Mouse (Mus musculus) mouse embryonic stem cell (cell line): Measurements from ENCODE around the gene Olfr432.
"Not testable (repeated sequence)": the region's sequence is repeated elsewhere in the genome, so short reads cannot be mapped to it uniquely, and the experiment has no call there.

Source experiments
- in situ Hi-C, 2 experiments: fragments of 300-500 bp; cut with MboI; formaldehyde crosslinking; loops; 1 replicate in 1 of 2; 3 replicates in 1 of 2; pipeline ENCODE4 v1.14.3; 2019 to 2020; ENCODE audit warnings: low sequenced_read_pairs in 2 of 2, low pct_unique_long_range_greater_than_20kb in 1 of 2, mixed read lengths in 1 of 2; ENCODE audit not compliant: unreplicated experiment in 1 of 2

The Olfr432 gene

DNA sequence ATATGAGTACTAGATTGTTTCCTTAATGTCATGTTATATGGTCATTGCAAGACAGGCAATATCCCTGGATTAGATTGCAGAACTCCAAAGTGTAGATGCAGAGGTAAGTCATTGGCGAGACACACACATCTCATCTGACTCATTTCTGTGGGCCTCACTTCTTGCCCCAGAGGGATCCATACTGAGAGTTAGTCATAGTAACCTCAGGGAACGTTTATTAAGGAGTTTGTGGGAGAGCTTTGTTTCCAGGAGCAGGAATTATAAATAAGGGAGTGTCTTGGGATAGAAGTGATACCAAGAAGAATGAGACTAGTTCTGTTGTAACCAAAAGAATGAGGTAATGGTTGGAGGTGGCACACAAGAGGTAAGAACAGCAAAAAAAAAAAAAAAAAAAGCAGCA, at the start of gene Olfr432:
Gene Olfr432, plus strand, starts transcription at position 313 of the 400 bp plus-strand sequence.
- in situ Hi-C loops = loop anchor here in 1 of 2 experiments (10.0 kb wide), 1 partner anchor 74 kb away; no protein-coding TSS in a partner anchor

DNA sequence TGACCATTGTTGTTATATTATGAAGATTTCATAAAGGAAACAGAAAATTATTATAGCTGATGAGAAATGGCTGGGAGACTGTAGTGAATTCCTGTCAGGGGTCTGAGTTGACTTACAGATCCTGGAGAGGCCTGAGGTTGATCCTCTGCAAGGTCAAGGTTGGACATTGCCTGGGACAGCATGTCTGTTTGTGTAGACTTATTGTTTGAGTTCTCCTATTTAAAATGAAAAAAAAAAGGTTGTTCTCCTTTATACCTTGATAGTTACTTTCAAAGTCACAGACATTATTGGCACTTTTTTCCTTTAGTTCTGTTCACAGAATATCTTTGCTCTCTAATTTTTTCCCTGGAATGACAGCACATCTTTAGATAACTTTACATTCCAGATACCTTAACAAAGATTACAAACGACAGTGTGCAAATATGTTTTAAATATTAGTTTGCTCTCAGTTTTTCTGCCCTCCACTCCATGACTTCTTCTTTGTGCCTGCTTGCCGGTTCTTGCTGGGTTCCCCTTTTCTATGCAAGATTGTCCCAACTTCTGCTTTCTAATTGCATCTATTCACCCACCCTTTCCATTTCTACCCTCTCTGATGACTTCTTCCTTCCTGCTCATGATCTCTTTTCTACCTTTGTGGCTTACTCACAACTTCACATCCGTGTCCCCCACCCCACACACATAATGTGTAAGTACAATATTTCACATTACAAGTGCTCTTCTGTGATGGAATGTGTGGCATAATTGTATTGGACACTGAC, 44.5 kb upstream of the Olfr432 start:
- in situ Hi-C loops = not testable (repeated sequence)

DNA sequence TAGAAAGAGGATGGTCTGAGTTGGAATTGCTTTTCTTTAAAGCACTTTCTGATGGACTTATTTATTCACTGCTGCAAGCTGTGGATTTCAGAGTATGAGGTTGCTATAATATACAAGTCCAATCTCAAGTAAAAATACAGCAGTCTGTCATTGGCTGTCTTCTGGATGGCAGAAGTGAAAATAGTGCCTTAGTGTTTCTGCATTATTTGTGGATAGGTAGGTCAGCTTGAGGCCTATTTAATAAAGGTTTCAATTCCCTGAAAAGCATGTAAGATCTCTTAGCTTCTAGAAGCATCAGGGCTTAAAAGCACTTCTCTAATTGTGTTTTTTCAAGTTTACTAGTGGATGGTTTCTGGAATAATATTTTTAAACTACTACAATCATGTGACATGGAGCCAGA, 42.0 kb upstream of the Olfr432 start:
- in situ Hi-C loops = not testable (repeated sequence)

DNA sequence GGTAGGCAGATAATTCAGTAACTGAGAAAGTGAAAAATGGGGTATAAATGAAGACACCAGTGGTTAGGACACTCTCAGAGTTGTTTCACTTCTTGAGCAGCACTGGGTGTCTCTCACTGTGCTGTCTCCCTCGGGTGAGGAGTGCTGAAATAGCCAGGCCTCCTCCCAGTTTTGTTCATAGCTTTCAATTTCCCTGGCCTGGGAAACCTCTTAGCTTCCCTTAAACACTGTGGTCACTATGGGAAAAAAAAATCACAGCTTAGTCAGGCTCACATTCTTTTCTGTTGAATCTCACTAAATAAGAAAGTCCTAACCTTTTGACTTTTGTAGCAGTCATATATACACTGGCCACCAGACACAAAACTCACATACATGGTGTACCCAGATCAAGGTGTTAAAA, 17.3 kb upstream of the Olfr432 start, which contains the start of gene Ifi205:
Gene Ifi205, minus strand, starts transcription at position 113 of the 400 bp plus-strand sequence.
- in situ Hi-C loops = no loop called here

DNA sequence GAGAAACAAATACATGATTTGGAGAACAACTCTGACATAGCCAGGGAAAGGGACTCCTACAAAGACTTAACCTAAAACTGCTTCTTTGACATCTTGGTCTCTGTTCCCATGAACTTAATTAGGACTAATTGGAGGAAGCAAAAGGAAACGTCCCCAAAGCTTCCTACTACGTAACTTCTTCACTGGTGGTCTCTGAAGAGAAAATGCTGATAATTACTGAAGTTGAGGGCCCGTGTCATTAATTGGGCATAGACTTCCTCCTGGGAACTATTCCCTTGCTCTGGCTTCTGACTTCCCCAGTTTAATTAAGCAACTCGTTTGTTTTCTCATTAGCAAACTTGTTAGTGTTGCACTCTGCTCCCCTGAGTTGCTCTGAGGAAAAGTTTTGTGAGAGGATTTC, 13.2 kb upstream of the Olfr432 start:
- in situ Hi-C loops = no loop called here

DNA sequence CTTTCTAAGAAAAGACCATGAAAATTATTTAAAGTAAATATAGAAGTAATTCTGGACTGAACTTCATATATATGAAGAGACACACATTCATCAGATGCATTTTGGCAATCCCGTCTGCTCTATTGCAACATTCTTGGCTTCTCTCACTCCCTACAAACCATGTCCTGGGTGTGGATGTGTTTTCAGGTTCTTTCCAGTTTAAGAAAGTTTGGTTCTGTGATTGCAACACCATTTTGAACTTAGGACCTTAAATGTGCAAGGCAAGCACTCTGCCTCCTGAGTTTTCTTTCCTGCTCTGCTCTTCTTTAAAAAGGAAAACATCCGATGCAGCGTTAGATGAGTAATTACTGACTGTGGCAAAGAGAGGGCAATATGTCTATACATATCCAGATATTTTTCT, 10.5 kb upstream of the Olfr432 start:
- in situ Hi-C loops = no loop called here

DNA sequence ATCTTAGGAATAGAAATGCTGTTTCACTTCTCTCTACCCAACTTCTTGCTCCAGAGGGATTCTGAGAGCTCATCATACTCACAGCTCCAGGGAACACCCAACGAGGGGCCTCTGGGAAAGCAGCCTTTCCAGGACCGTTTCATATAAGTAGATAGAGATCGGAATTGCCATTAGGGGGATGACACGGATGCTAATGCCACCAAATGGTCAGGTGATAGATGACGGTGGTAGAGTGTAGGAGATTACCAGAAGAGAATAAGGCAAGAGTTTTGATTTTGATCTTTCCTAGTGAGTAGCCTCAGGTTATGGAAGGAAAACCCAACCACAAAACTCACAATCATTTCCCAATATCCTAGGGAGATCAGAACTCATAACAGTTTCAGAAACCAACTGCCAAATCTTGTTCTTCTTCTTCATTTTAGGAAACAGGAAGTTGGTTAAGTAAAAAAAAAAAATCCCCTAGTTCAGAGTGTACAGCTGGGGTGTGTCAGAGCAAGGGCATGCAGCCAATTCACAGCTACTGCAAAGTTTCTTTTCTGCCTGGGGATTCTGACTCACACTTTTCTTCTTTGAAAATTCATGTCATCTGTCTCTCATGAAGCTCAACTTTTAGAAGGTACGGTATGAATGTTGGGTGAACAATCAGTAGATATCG, 8.4 kb upstream of the Olfr432 start, which contains the start of gene Olfr433:
Gene Olfr433, plus strand, starts transcription at position 183 of the 655 bp plus-strand sequence.
- in situ Hi-C loops = loop anchor here in 1 of 2 experiments (10.0 kb wide), 1 partner anchor 66 kb away; no protein-coding TSS in a partner anchor

DNA sequence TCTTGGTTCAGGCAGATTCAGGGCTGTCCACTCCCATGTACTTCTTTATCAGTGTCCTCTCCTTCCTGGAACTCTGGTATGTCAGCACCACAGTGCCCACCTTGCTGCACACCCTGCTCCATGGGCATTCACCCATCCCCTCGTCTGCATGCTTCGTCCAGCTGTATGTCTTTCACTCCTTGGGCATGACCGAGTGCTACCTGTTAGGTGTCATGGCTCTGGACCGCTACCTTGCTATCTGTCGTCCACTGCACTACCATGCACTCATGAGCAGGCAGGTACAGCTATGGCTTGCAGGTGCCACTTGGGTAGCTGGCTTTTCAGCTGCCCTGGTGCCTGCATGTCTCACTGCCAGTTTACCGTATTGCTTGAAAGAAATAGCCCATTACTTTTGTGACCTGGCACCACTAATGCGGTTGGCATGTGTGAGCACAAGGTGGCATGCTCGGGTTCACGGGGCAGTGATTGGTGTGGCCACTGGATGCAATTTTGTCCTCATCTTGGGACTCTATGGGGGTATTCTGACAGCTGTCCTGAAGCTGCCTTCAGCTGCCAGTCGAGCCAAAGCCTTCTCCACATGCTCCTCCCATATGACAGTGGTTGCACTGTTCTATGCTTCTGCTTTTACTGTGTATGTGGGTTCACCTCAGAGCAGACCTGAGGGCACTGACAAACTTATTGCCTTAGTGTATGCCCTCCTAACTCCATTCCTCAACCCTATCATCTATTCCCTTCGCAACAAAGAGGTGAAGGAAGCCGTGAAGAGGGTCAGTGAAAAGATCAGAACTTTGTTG, 6.7 kb upstream of the Olfr432 start:
- in situ Hi-C loops = loop anchor here in 1 of 2 experiments (10.0 kb wide), 1 partner anchor 67 kb away; no protein-coding TSS in a partner anchor

DNA sequence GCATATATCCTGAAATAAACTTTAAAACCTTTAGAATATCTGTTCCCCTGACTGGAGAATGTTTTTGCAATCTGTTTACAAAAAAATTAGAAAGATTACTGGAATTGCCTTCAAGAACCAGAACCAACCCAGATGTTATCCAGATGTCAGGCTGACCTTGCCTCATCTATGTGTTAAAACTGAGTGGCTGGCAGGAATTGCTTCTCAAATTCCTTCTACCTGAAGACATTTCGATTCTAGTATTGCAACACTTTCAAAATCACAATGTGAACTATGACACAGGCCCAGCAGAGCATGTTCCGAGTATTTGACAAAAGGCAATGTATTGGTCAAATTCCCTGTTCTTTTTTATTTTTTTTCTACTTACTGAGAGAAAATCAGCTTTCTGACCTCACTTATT, 4.6 kb upstream of the Olfr432 start:
- in situ Hi-C loops = loop anchor here in 1 of 2 experiments (10.0 kb wide), 1 partner anchor 70 kb away; no protein-coding TSS in a partner anchor

DNA sequence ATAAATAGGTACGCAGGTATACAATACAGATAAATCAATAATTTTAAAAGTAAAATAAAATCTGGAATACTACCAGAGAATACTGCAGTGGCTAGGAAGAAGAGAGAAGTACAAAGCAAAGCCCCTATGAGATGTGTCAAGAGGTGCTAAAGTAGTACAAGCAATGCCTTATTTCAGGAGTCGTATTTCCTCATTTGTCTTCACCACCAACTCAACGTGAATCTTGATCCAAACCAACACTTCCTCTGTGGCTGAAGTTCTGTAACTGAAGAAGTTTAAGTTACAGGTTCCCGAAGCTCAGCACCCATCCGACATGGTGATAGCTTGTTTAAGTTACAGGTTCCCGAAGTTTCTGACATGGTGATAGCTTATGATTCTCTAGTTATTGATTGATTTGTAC, 778 bp upstream of the Olfr432 start:
- in situ Hi-C loops = loop anchor here in 1 of 2 experiments (10.0 kb wide), 1 partner anchor 73 kb away; no protein-coding TSS in a partner anchor

DNA sequence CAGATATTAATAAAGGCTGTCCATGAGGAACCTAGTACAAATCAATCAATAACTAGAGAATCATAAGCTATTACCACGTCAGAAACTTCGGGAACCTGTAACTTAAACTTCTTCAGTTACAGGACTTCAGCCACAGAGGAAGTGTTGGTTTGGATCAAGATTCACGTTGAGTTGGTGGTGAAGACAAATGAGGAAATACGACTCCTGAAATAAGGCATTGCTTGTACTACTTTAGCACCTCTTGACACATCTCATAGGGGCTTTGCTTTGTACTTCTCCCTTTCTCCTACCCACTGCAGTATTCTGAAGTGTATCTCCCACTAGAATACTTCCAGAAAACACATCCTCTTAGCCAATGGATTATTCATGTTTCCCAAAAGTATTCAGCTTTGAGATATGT, 352 bp downstream of the Olfr432 start:
- in situ Hi-C loops = loop anchor here in 1 of 2 experiments (10.0 kb wide), 1 partner anchor 75 kb away; no protein-coding TSS in a partner anchor

DNA sequence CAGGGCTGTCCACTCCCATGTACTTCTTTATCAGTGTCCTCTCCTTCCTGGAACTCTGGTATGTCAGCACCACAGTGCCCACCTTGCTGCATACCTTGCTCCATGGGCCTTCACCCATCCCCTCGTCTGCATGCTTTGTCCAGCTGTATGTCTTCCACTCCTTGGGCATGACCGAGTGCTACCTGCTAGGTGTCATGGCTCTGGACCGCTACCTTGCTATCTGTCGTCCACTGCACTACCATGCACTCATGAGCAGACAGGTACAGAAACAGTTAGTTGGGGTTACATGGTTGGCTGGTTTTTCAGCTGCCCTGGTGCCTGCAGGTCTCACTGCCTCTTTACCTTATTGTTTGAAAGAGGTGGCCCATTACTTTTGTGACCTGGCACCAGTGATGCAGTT, 1.5 kb downstream of the Olfr432 start:
- in situ Hi-C loops = no loop called here

DNA sequence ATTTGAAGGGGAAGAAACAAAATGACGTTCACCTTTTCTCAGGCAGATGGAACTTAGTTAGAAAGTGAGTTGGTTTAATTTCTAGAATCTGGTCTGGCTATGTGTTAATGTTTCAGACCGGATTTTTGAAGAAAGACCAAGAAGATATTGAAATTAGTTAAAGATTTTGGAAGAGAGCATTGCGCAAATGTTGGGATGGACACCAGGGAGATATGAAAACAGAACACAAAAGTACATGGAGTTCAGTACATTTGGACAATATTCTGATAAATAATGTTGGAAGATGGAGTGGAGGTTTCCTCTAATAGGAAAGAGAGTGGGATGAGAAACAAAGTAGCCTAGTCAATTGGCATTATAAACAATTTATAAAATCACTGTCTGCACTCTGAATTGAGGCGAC, 2.5 kb downstream of the Olfr432 start:
- in situ Hi-C loops = no loop called here

DNA sequence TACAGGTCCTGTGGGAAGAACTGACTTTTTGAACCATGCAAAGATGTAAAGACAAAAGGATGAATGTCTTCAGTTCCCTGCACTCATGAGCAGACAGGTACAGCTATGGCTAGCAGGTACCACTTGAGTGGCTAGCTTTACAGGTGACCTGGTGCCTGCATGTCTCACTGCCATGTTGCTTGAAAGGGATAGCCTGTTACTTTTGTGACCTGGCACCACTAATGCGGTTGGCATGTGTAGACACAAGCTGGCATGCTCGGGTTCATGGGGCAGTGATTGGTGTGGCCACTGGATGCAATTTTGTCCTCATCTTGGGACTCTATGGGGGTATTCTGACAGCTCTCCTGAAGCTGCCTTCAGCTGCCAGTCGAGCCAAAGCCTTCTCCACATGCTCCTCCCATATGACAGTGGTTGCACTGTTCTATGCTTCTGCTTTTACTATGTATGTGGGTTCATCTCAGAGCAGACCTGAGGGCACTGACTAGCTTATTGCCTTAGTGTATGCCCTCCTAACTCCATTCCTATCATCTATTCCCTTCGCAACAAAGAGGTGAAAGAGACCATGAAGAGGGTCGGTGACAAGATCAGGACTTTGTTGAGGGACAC, 3.0 kb downstream of the Olfr432 start:
- in situ Hi-C loops = no loop called here

DNA sequence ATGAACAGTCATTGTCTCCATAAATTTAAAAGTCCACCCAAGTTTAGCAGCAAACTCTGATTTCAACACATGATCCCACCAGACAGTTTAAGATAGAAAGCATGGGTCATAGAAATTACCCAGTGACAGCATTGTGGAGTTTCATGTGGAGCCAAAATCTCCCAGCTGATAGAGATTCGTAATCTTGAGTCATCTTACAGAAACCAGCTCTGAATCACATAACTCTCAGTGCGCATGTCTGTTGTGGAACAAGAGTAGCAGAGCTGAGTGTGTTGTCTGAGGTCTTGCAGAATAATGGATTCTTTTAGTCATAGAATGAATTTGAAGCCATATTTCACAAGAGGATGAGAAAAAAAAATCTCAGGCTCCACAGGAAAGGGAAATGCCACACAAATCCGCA, 4.0 kb downstream of the Olfr432 start:
- in situ Hi-C loops = no loop called here

DNA sequence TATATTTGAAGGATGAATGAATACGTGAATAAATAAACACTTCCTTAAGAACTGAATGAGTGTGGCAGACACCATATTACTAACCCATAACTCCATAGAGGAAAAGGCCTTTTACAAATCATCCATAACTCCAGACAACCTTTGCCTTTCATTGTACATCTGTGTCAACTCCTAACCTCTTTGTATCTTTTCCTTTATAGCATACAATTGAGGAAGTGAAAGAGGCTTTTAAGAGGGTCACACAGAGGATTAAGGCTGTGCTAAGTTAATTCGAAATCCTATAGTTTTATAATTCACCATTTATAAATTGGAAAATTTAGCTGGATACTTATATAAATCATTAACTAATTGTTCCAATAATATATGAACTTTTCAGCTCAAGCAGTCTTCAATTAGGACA, 6.2 kb downstream of the Olfr432 start:
- in situ Hi-C loops = no loop called here

DNA sequence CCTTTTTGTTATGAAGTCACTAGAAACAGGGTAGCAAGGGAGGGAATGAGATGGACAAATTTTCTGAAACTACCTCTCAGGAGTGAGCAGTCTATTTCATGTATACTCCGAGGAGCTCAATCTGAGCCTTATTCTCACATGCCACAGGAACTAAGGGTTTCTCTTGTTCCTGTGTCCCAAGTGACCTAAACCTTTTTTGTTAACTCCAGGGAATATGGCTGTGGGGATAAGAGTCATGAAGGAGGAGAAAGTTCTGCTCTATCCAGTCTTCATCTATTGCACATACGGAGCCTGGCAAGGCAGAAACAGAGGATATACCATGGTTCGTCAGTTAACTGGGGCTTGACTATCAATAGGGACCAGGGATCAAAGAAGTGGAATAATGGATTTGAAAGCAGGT, 17.3 kb downstream of the Olfr432 start, which contains the start of gene Olfr430:
Gene Olfr430, plus strand, starts transcription at position 301 of the 400 bp plus-strand sequence.
- in situ Hi-C loops = no loop called here

DNA sequence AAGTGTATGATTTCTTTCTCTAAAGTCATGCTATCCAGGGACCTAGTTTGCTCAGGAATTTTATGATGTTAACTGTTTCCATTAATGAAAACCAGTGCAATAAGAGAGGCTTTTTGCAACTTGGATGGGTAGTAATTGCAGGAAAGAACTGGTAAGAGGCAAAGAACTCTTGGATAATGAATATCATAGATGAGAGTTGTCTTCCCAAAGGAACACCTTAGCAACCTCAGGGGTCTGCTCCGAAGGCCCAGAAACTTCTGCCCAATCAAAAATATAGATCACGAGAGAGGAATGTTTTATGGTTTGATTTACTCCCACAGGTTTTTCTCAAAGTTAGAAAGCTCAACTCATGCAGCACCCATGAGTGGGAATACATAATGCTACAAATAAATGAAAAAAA, 35.0 kb downstream of the Olfr432 start, which contains the start of gene Olfr429:
Gene Olfr429, plus strand, starts transcription at position 301 of the 400 bp plus-strand sequence.
- in situ Hi-C loops = loop anchor here in 1 of 2 experiments (25.0 kb wide), 1 partner anchor 247 kb away; no protein-coding TSS in a partner anchor
